Mouse (Mus musculus) limb, embryonic 13.5 days (tissue): ENCODE measurements around the gene Ube3c. TPM values are rescaled to one million over a fixed set of nuclear protein-coding genes. Genes with fewer than 3 reads are reported as not detected.

Source experiments
- ATAC-seq: fragments of 200-750 bp; cut with Nextera tagmentation; 2 replicates; pipeline ENCODE4 v1.8.0; 2017; ENCODE audit warnings: low read depth, moderate number of reproducible peaks, moderate TSS enrichment; ENCODE audit not compliant: low FRiP score
- H3K27ac ChIP-seq: fragments of 300-500 bp; sonication (generic); 2 replicates; pipeline ENCODE4 v1.5.1; 2015; ENCODE audit warnings: inconsistent platforms, mild to moderate bottlenecking, moderate library complexity
- H3K27me3 ChIP-seq: fragments of 300-500 bp; sonication (generic); 2 replicates; pipeline ENCODE4 v1.6.1; 2015; ENCODE audit warnings: mild to moderate bottlenecking, inconsistent platforms
- H3K36me3 ChIP-seq: fragments of 300-500 bp; sonication (generic); 2 replicates; pipeline ENCODE4 v1.6.1; 2015; ENCODE audit warnings: inconsistent platforms, mild to moderate bottlenecking, moderate library complexity
- H3K4me1 ChIP-seq: fragments of 300-500 bp; sonication (generic); 2 replicates; pipeline ENCODE4 v1.6.1; 2015; ENCODE audit warnings: inconsistent platforms
- H3K4me2 ChIP-seq: fragments of 300-500 bp; sonication (generic); replicated peaks from 2 replicates; pipeline ENCODE4 v1.6.1; 2015; ENCODE audit warnings: inconsistent platforms, mild to moderate bottlenecking, moderate library complexity
- H3K4me3 ChIP-seq: fragments of 300-500 bp; sonication (generic); 2 replicates; pipeline ENCODE4 v1.5.1; 2015; ENCODE audit warnings: moderate library complexity, mild to moderate bottlenecking, inconsistent platforms
- H3K9ac ChIP-seq: fragments of 300-500 bp; sonication (generic); 2 replicates; pipeline ENCODE4 v1.6.1; 2015; ENCODE audit warnings: mild to moderate bottlenecking, inconsistent platforms
- H3K9me3 ChIP-seq: fragments of 300-500 bp; sonication (generic); 2 replicates; pipeline ENCODE4 v1.6.1; 2016; ENCODE audit warnings: inconsistent platforms
- WGBS: fragments of 180-500 bp; shearing (Covaris S2); methylation state at CpG from one replicate; pipeline ENCODE4 v1.1.7; 2015; 5-methylcytosine and 5-hydroxymethylcytosine counted together
- polyA plus RNA-seq: library from polyadenylated mRNA; unstranded; fragments of >200 nt; fragmentation: Nextera tagmentation; extraction: Ambion mirVana; gene quantifications from 2 replicates; pipeline ENCODE4 v1.2.1, GENCODE M21; 2015

Ube3c gene
- polyA plus RNA-seq, 1 experiment from 2014 or later = 24.6 TPM

- no peak overlapping the region for H3K4me2 ChIP-seq
- H3K9ac ChIP-seq = no peak overlapping the region
- WGBS = 53% methylated on average over 3 of the region's 3 CpGs
- H3K27ac ChIP-seq = no peak overlapping the region
- no peaks in the 10 kb centered on the region for H3K4me1 ChIP-seq
- ATAC-seq = no peak; the same call in 1 of the 2 replicates
- no peaks in the 10 kb centered on the region for H3K9me3 ChIP-seq
- no peaks in the 10 kb centered on the region for H3K27me3 ChIP-seq
- H3K4me3 ChIP-seq = no peak overlapping the region
- H3K36me3 ChIP-seq = peaks cover under 1% of the 10 kb centered on the region; the same call in 1 of the 2 replicates
Observed at GRCm38 (mm10) chr5:29687671-29688070, 118.6 kb downstream of the Ube3c start.

GRCm38 (mm10) chr5:29688352-29688751 lies 119.3 kb downstream of the Ube3c start:
- no peaks in the 10 kb centered on the region for H3K9me3 ChIP-seq
- H3K36me3 ChIP-seq = no peaks in the 10 kb centered on the region
- no peak overlapping the region for H3K4me2 ChIP-seq
- no peak overlapping the region for H3K9ac ChIP-seq
- H3K4me3 ChIP-seq = no peak overlapping the region
- no peak overlapping the region for H3K27ac ChIP-seq
- ATAC-seq = no peak
- no peaks in the 10 kb centered on the region for H3K4me1 ChIP-seq
- WGBS = 57% methylated on average over 7 of the region's 7 CpGs
- no peaks in the 10 kb centered on the region for H3K27me3 ChIP-seq

GRCm38 (mm10) chr5:29698493-29698892 lies 129.5 kb downstream of the Ube3c start:
- WGBS = 87% methylated on average over 4 of the region's 4 CpGs
- ATAC-seq = no peak
- H3K4me2 ChIP-seq = no peak overlapping the region
- H3K27ac ChIP-seq = no peak overlapping the region
- H3K36me3 ChIP-seq = no peaks in the 10 kb centered on the region
- no peaks in the 10 kb centered on the region for H3K4me1 ChIP-seq
- H3K4me3 ChIP-seq = no peak overlapping the region
- no peaks in the 10 kb centered on the region for H3K9me3 ChIP-seq
- no peaks in the 10 kb centered on the region for H3K27me3 ChIP-seq
- no peak overlapping the region for H3K9ac ChIP-seq

GRCm38 (mm10) chr5:29699520-29700202 lies 130.6 kb downstream of the Ube3c start:
- ATAC-seq = no peak
- H3K27me3 ChIP-seq = no peaks in the 10 kb centered on the region
- H3K4me1 ChIP-seq = no peaks in the 10 kb centered on the region
- no peaks in the 10 kb centered on the region for H3K9me3 ChIP-seq
- no peak overlapping the region for H3K4me2 ChIP-seq
- 82% methylated on average over 2 of the region's 2 CpGs for WGBS
- H3K27ac ChIP-seq = no peak overlapping the region
- H3K36me3 ChIP-seq = no peaks in the 10 kb centered on the region
- no peak overlapping the region for H3K9ac ChIP-seq
- no peak overlapping the region for H3K4me3 ChIP-seq

GRCm38 (mm10) chr5:29707241-29707640 lies 138.2 kb downstream of the Ube3c start:
- Histone ChIP-seq H3K4me2 (no peak overlapping the region), H3K9me3 (no peaks in the 10 kb centered on the region), H3K36me3 (no peaks in the 10 kb centered on the region), H3K27ac (no peak overlapping the region), H3K27me3 (no peaks in the 10 kb centered on the region), H3K4me3 (no peak overlapping the region), H3K9ac (no peak overlapping the region), H3K4me1 (peaks cover 10% of the 10 kb centered on the region)
- 87% methylated on average over 4 of the region's 4 CpGs for WGBS
- ATAC-seq = no peak

- peaks cover 10% of the 10 kb centered on the region for H3K4me1 ChIP-seq
- 0 out of 2 replicates have a peak overlapping the region, but pooled peaks have one; percentile 28 for H3K27ac ChIP-seq
- WGBS = 12% methylated on average over 5 of the region's 5 CpGs
- H3K27me3 ChIP-seq = no peaks in the 10 kb centered on the region
- no peak overlapping the region for H3K4me3 ChIP-seq
- no peaks in the 10 kb centered on the region for H3K36me3 ChIP-seq
- H3K9me3 ChIP-seq = no peaks in the 10 kb centered on the region
- no peak overlapping the region for H3K4me2 ChIP-seq
- ATAC-seq = peak; percentile 64; the same call in 1 of the 2 replicates
- no peak overlapping the region for H3K9ac ChIP-seq
Observed at GRCm38 (mm10) chr5:29708258-29708657, 139.2 kb downstream of the Ube3c start.

- ATAC-seq = no peak
- no peaks in the 10 kb centered on the region for H3K36me3 ChIP-seq
- no peak overlapping the region for H3K4me2 ChIP-seq
- no peaks in the 10 kb centered on the region for H3K27me3 ChIP-seq
- no peak overlapping the region for H3K27ac ChIP-seq
- H3K9ac ChIP-seq = no peak overlapping the region
- H3K4me1 ChIP-seq = peaks cover 10% of the 10 kb centered on the region
- H3K4me3 ChIP-seq = no peak overlapping the region
- H3K9me3 ChIP-seq = no peaks in the 10 kb centered on the region
Observed at GRCm38 (mm10) chr5:29711631-29712030, 142.6 kb downstream of the Ube3c start.

GRCm38 (mm10) chr5:29712906-29713305 lies 143.9 kb downstream of the Ube3c start:
- ATAC-seq = no peak
- H3K27me3 ChIP-seq = no peaks in the 10 kb centered on the region
- WGBS = 43% methylated on average over 1 of the region's 1 CpGs

GRCm38 (mm10) chr5:29721159-29721558 lies 152.1 kb downstream of the Ube3c start:
- no peak overlapping the region for H3K27ac ChIP-seq
- H3K4me3 ChIP-seq = no peak overlapping the region
- H3K9me3 ChIP-seq = no peaks in the 10 kb centered on the region
- H3K36me3 ChIP-seq = no peaks in the 10 kb centered on the region
- no peak for ATAC-seq
- no peak overlapping the region for H3K4me2 ChIP-seq
- no peaks in the 10 kb centered on the region for H3K27me3 ChIP-seq
- no peak overlapping the region for H3K9ac ChIP-seq
- no peaks in the 10 kb centered on the region for H3K4me1 ChIP-seq
- WGBS = 14% methylated on average over 1 of the region's 1 CpGs

More at GRCm38 (mm10) chr5:29712906-29713305, 143.9 kb downstream of the Ube3c start:
- no peaks in the 10 kb centered on the region for H3K9me3 ChIP-seq
- no peak overlapping the region for H3K27ac ChIP-seq
- H3K4me3 ChIP-seq = no peak overlapping the region
- H3K9ac ChIP-seq = no peak overlapping the region
- H3K4me1 ChIP-seq = peaks cover 7% of the 10 kb centered on the region
- H3K36me3 ChIP-seq = no peaks in the 10 kb centered on the region
- H3K4me2 ChIP-seq = no peak overlapping the region

- no peaks in the 10 kb centered on the region for H3K27me3 ChIP-seq
Observed at GRCm38 (mm10) chr5:29725369-29725768, 156.3 kb downstream of the Ube3c start.

More at GRCm38 (mm10) chr5:29725369-29725768, 156.3 kb downstream of the Ube3c start:
- Histone ChIP-seq H3K27ac (no peak overlapping the region), H3K36me3 (no peaks in the 10 kb centered on the region), H3K9ac (no peak overlapping the region), H3K4me3 (no peak overlapping the region), H3K4me1 (no peaks in the 10 kb centered on the region), H3K9me3 (no peaks in the 10 kb centered on the region), H3K4me2 (no peak overlapping the region)
- WGBS = 89% methylated on average over 2 of the region's 2 CpGs
- no peak for ATAC-seq

Other genes with a start within 250 kb of the Ube3c start
- gene Lmbr1, start 190.9 kb upstream of the Ube3c start, polyA plus RNA-seq = 10.1 and 10.2 TPM in 2 replicates
- gene Nom1, start 134.6 kb upstream of the Ube3c start, polyA plus RNA-seq = 27.0 and 30.4 TPM in 2 replicates
- gene Mnx1, start 90.8 kb upstream of the Ube3c start, polyA plus RNA-seq = 0.08 and 0.18 TPM in 2 replicates
- 154 and 161 TPM in 2 replicates for gene Dnajb6, start 166.4 kb downstream of the Ube3c start, polyA plus RNA-seq
- not detected in 2 replicates for gene Gm5129, start 166.7 kb downstream of the Ube3c start, polyA plus RNA-seq